Mouse (Mus musculus): ENCODE measurements around the gene Mlxipl. TPM values are rescaled to one million over a fixed set of nuclear protein-coding genes. Genes with fewer than 3 reads are reported as not detected.
A peak's percentile ranks its signal among the peaks of the same experiment; 100 is the strongest.

Mlxipl gene
- total and polyA plus RNA-seq, 2 experiments = 198 to 617 TPM

DNA sequence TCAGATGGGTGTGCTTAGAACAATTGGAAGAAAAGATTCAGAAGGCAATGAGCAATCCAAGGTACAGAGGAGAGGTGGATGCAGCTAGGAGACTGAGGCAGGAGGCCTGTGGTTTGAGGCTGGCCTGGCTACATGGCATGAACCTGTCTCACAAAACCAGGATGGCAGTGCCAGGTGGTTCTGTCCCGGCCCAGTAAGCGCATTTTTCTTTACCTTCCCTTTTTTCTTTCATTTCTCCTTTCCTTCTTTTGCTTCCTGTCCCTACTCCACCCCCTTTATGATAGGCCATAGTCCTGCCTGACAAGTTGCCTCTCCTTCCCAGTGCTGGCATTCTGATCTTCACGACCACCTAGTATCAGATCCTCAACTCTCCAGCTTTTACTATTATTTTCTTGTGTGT lies 95.3 kb downstream of the Mlxipl start:
- Histone ChIP-seq H3K36me3 (ENCODE audit: control insufficient read depth, insufficient read depth, low read length) (peaks cover 14% of the 10 kb centered on the region), H3K9ac (ENCODE audit: low read depth, low read length) (no peak overlapping the region), H3K27me3 (ENCODE audit: control insufficient read depth, insufficient read depth, low read length) (no peaks in the 10 kb centered on the region), H3K4me1 (ENCODE audit: control insufficient read depth, insufficient read depth, low read length) (peaks cover 19% of the 10 kb centered on the region), H3K27ac (replicated peaks; ENCODE audit: insufficient read depth, low read depth, low read length) (no peak overlapping the region), H3K79me2 (ENCODE audit: control insufficient read depth, insufficient read depth, low read length) (peaks cover 15% of the 10 kb centered on the region; the same call in 1 of the 2 replicates), H3K4me3 (ENCODE audit: insufficient read depth, low read depth, low read length) (no peak overlapping the region)
- DNase-seq (ENCODE audit: extremely low read depth, low read depth, low spot score) = no peak
- 83% methylated on average over 3 of the region's 3 CpGs for WGBS
- TF ChIP-seq CTCF (IDR thresholded peaks at IDR 0.05; ENCODE audit: low read depth, low read length) (no peak), POLR2A (IDR thresholded peaks at IDR 0.05; ENCODE audit: extremely low read depth, insufficient read depth, low read length) (no peak)

DNA sequence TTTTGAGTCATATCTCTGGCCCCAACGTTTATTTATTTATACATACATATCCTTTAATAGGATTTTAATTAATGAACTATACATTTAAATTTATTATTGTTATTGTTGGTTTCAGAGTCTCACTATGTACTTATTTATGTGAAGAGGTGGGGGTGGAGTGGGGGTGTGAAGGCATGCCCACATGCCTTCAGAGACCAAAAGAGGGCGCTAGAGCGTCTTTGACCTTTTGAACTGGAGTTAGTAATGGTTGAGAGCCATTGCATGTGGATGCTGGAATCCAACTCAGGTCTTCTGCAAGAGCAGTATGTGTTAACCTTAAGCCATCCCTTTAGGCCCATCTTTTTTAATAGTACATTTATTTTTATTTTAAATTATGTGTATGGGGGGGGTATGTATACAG lies 95.9 kb downstream of the Mlxipl start:
- H3K9ac ChIP-seq (ENCODE audit: low read depth, low read length) = no peak overlapping the region
- no peaks in the 10 kb centered on the region for H3K27me3 ChIP-seq (ENCODE audit: control insufficient read depth, insufficient read depth, low read length)
- TF ChIP-seq POLR2A (IDR thresholded peaks at IDR 0.05; ENCODE audit: extremely low read depth, insufficient read depth, low read length) = no peak
- TF ChIP-seq CTCF (IDR thresholded peaks at IDR 0.05; ENCODE audit: low read depth, low read length) = peak; percentile 62
- H3K4me1 ChIP-seq (ENCODE audit: control insufficient read depth, insufficient read depth, low read length) = peaks cover 19% of the 10 kb centered on the region
- H3K4me3 ChIP-seq (ENCODE audit: insufficient read depth, low read depth, low read length) = no peak overlapping the region
- peaks cover 15% of the 10 kb centered on the region; the same call in 1 of the 2 replicates for H3K79me2 ChIP-seq (ENCODE audit: control insufficient read depth, insufficient read depth, low read length)
- WGBS = 21% methylated on average over 3 of the region's 3 CpGs
- DNase-seq (ENCODE audit: extremely low read depth, low read depth, low spot score) = peak; percentile 42
- H3K27ac ChIP-seq (replicated peaks; ENCODE audit: insufficient read depth, low read depth, low read length) = no peak overlapping the region
- H3K36me3 ChIP-seq (ENCODE audit: control insufficient read depth, insufficient read depth, low read length) = peaks cover 9% of the 10 kb centered on the region

GRCm38 (mm10) chr5:135186231-135186620 lies 96.5 kb downstream of the Mlxipl start:
- WGBS = 27% methylated on average over 10 of the region's 10 CpGs
- peak overlapping the region; percentile 58 for H3K4me3 ChIP-seq (ENCODE audit: insufficient read depth, low read depth, low read length)
- H3K27ac ChIP-seq (replicated peaks; ENCODE audit: insufficient read depth, low read depth, low read length) = peak overlapping the region; percentile 89
- H3K9ac ChIP-seq (ENCODE audit: low read depth, low read length) = peak overlapping the region; percentile 64
- TF ChIP-seq CTCF (IDR thresholded peaks at IDR 0.05; ENCODE audit: low read depth, low read length) = no peak
- TF ChIP-seq POLR2A (IDR thresholded peaks at IDR 0.05; ENCODE audit: extremely low read depth, insufficient read depth, low read length) = no peak
- H3K27me3 ChIP-seq (ENCODE audit: control insufficient read depth, insufficient read depth, low read length) = no peaks in the 10 kb centered on the region
- peaks cover 19% of the 10 kb centered on the region for H3K4me1 ChIP-seq (ENCODE audit: control insufficient read depth, insufficient read depth, low read length)
- peaks cover 15% of the 10 kb centered on the region; the same call in 1 of the 2 replicates for H3K79me2 ChIP-seq (ENCODE audit: control insufficient read depth, insufficient read depth, low read length)
- peaks cover 7% of the 10 kb centered on the region for H3K36me3 ChIP-seq (ENCODE audit: control insufficient read depth, insufficient read depth, low read length)
- no peak for DNase-seq (ENCODE audit: extremely low read depth, low read depth, low spot score)

DNA sequence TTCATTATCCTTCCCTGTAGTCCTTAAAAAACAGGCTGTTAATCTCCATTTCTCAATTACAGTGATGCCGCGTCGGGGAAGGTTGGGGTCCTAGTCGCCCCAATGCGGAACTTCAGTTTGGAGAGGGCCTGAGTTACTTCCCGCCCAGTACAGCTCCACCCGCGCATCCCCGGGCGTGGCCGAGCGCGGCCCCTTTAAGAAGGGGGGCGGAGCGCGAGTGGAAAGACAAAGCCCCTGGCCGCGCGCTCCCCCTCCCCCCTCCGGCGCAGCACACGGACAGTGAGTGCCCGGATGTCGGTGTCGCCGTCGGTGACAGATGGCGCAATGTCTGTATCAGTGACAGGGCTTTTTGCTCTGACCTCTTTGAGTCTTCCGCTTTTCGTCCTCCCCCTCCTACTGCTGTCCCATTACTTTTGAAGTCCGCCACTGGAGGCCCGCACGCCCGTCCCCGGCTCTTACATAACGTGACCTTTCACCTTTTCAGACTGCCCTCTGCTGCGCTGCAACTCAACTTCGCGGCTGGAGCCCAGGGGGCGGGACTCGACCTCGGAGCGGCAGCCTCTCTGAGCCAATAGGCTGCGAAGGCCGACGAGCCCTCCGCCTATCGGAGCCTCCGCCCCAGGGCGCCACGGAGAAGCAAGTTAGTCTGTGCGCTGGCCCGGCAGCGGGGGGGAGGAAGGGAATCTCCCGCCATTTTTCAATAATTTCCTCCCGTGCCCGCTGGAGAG lies 97.1 kb downstream of the Mlxipl start, which contains the start of gene Baz1b:
Gene Baz1b, plus strand, starts transcription at position 644 of the 728 bp plus-strand sequence.
- Histone ChIP-seq H3K79me2 (ENCODE audit: control insufficient read depth, insufficient read depth, low read length) (peaks cover 15% of the 10 kb centered on the region; the same call in 1 of the 2 replicates), H3K4me1 (ENCODE audit: control insufficient read depth, insufficient read depth, low read length) (peaks cover 19% of the 10 kb centered on the region), H3K4me3 (ENCODE audit: insufficient read depth, low read depth, low read length) (peak within 1 kb of the TSS; percentile 90), H3K36me3 (ENCODE audit: control insufficient read depth, insufficient read depth, low read length) (peaks cover 4% of the 10 kb centered on the region), H3K9ac (ENCODE audit: low read depth, low read length) (peak within 1 kb of the TSS; percentile 97), H3K27ac (replicated peaks; ENCODE audit: insufficient read depth, low read depth, low read length) (peak within 1 kb of the TSS; percentile 94), H3K27me3 (ENCODE audit: control insufficient read depth, insufficient read depth, low read length) (no peaks in the 10 kb centered on the region)
- TF ChIP-seq CTCF (IDR thresholded peaks at IDR 0.05; ENCODE audit: low read depth, low read length) = no peak
- TF ChIP-seq POLR2A (IDR thresholded peaks at IDR 0.05; ENCODE audit: extremely low read depth, insufficient read depth, low read length) = 0 out of 2 replicates have a peak, but pooled peaks have one; percentile 28
- under 1% methylated on average over 57 of the region's 57 CpGs for WGBS
- DNase-seq (ENCODE audit: extremely low read depth, low read depth, low spot score) = peak; percentile 96

GRCm38 (mm10) chr5:135187349-135188213 lies 97.9 kb downstream of the Mlxipl start:
- WGBS = under 1% methylated on average over 91 of the region's 102 CpGs

More at GRCm38 (mm10) chr5:135187349-135188213, 97.9 kb downstream of the Mlxipl start:
- Histone ChIP-seq H3K27me3 (ENCODE audit: control insufficient read depth, insufficient read depth, low read length) (no peaks in the 10 kb centered on the region), H3K4me1 (ENCODE audit: control insufficient read depth, insufficient read depth, low read length) (peaks cover 19% of the 10 kb centered on the region), H3K4me3 (ENCODE audit: insufficient read depth, low read depth, low read length) (peak overlapping the region; percentile 90), H3K79me2 (ENCODE audit: control insufficient read depth, insufficient read depth, low read length) (peaks cover 17% of the 10 kb centered on the region), H3K36me3 (ENCODE audit: control insufficient read depth, insufficient read depth, low read length) (peaks cover 2% of the 10 kb centered on the region; the same call in 1 of the 2 replicates), H3K9ac (ENCODE audit: low read depth, low read length) (peak overlapping the region; percentile 97), H3K27ac (replicated peaks; ENCODE audit: insufficient read depth, low read depth, low read length) (peak overlapping the region; percentile 94)
- TF ChIP-seq CTCF (IDR thresholded peaks at IDR 0.05; ENCODE audit: low read depth, low read length) (no peak), POLR2A (IDR thresholded peaks at IDR 0.05; ENCODE audit: extremely low read depth, insufficient read depth, low read length) (no peak)
- no peak for DNase-seq (ENCODE audit: extremely low read depth, low read depth, low spot score)

Other genes with a start within 250 kb of the Mlxipl start
- not detected in 2 replicates for gene Tmem270, start 183.2 kb upstream of the Mlxipl start, total RNA-seq (2014; rRNA removed)
- gene Tmem270, start 183.2 kb upstream of the Mlxipl start, polyA plus RNA-seq (2012; rRNA removed) = not detected in 2 replicates
- not detected in 2 replicates for gene Cldn13, start 174.4 kb upstream of the Mlxipl start, total RNA-seq (2014; rRNA removed)
- gene Cldn13, start 174.4 kb upstream of the Mlxipl start, polyA plus RNA-seq (2012; rRNA removed) = not detected in 2 replicates
- 13.5 and 19.1 TPM in 2 replicates for gene Mettl27, start 157.5 kb upstream of the Mlxipl start, total RNA-seq (2014; rRNA removed)
- 17.9 and 30.0 TPM in 2 replicates for gene Mettl27, start 157.5 kb upstream of the Mlxipl start, polyA plus RNA-seq (2012; rRNA removed)
- gene Cldn4, start 143.0 kb upstream of the Mlxipl start, total RNA-seq (2014; rRNA removed) = 0.09 and 0.13 TPM in 2 replicates
- gene Cldn4, start 143.0 kb upstream of the Mlxipl start, polyA plus RNA-seq (2012; rRNA removed) = 0.09 and 0.36 TPM in 2 replicates
- 49.9 and 86.6 TPM in 2 replicates for gene Cldn3, start 103.7 kb upstream of the Mlxipl start, total RNA-seq (2014; rRNA removed)
- gene Cldn3, start 103.7 kb upstream of the Mlxipl start, polyA plus RNA-seq (2012; rRNA removed) = 290 and 291 TPM in 2 replicates
- 35.9 and 38.1 TPM in 2 replicates for gene Abhd11, start 80.7 kb upstream of the Mlxipl start, total RNA-seq (2014; rRNA removed)
- 77.6 and 78.8 TPM in 2 replicates for gene Abhd11, start 80.7 kb upstream of the Mlxipl start, polyA plus RNA-seq (2012; rRNA removed)
- 0.09 and 0.13 TPM in 2 replicates for gene Stx1a, start 66.4 kb upstream of the Mlxipl start, total RNA-seq (2014; rRNA removed)
- gene Stx1a, start 66.4 kb upstream of the Mlxipl start, polyA plus RNA-seq (2012; rRNA removed) = 1.1 and 1.3 TPM in 2 replicates
- gene Dnajc30, start 25.7 kb upstream of the Mlxipl start, total RNA-seq (2014; rRNA removed) = 7.1 and 8.6 TPM in 2 replicates
- gene Dnajc30, start 25.7 kb upstream of the Mlxipl start, polyA plus RNA-seq (2012; rRNA removed) = 39.9 and 45.7 TPM in 2 replicates
- gene Bud23, start 24.9 kb upstream of the Mlxipl start, total RNA-seq (2014; rRNA removed) = 32.7 and 38.4 TPM in 2 replicates
- 50.9 and 51.7 TPM in 2 replicates for gene Bud23, start 24.9 kb upstream of the Mlxipl start, polyA plus RNA-seq (2012; rRNA removed)
- gene Vps37d, start 11.6 kb upstream of the Mlxipl start, total RNA-seq (2014; rRNA removed) = 0.13 and 0.18 TPM in 2 replicates
- 0.60 and 0.66 TPM in 2 replicates for gene Vps37d, start 11.6 kb upstream of the Mlxipl start, polyA plus RNA-seq (2012; rRNA removed)
- gene Tbl2, start 59.8 kb downstream of the Mlxipl start, total RNA-seq (2014; rRNA removed) = 5.8 and 8.0 TPM in 2 replicates
- gene Tbl2, start 59.8 kb downstream of the Mlxipl start, polyA plus RNA-seq (2012; rRNA removed) = 9.6 and 10.1 TPM in 2 replicates
- 10.5 and 11.9 TPM in 2 replicates for gene Bcl7b, start 78.4 kb downstream of the Mlxipl start, total RNA-seq (2014; rRNA removed)
- gene Bcl7b, start 78.4 kb downstream of the Mlxipl start, polyA plus RNA-seq (2012; rRNA removed) = 17.6 and 20.2 TPM in 2 replicates
- 26.9 and 27.5 TPM in 2 replicates for gene Baz1b, start 97.4 kb downstream of the Mlxipl start, total RNA-seq (2014; rRNA removed)
- gene Baz1b, start 97.4 kb downstream of the Mlxipl start, polyA plus RNA-seq (2012; rRNA removed) = 8.8 and 11.9 TPM in 2 replicates
- gene Fzd9, start 161.3 kb downstream of the Mlxipl start, total RNA-seq (2014; rRNA removed) = not detected in 2 replicates
- 0.05 and 0.07 TPM in 2 replicates for gene Fzd9, start 161.3 kb downstream of the Mlxipl start, polyA plus RNA-seq (2012; rRNA removed)

Data from liver, adult 2 months (tissue).